Mouse (Mus musculus): ENCODE data around the gene Irak1. TPM values are rescaled to one million over a fixed set of nuclear protein-coding genes. Genes with fewer than 3 reads are reported as not detected.

The Irak1 gene
- polyA plus RNA-seq, 1 experiment, result 159 TPM

DNA sequence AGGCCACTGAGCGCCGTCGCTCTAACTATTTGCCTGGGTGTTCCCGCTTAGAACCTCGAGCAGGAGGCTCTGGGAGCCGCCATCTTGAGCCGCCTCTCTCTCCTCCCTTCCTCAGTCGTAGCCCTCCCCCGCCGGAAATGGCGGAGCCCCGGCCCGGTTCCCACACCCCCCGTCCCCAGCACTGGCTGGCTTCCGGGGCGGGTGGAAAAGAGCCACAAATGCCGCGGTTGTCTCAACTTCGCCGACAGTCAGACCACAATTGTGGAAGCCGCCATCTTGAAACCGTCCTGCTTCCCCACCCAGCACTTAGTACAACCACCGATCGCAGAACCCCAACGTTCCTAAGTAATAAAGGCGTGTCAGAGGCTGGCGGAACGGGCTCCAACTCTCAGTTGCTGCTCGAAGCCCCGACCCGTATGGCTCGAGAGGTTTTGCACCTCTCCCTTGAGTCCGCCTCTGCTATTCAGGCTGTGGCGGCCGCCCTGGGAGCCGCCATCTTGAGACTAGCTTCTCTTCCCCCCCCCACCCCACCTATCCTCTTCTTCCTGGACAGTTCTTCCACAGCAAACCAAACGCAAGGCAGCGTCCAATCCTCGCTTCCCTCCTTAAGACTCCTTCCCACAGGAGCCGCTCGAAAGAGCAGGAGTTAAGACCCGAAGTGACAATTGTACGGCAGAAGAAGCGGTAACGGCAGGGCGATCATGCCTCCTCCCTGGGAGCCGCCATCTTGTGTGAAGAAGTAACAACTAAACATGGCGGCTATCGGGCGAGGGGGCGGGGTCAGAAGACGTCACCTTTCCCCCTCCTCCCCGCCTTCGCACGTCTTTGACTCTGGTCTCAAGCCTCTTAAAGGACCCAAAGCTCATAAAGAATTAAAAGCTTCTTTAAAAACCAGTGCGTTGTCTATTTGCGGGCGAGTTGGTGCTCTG lies 57.2 kb downstream of the Irak1 start, which contains the start of gene Hcfc1:
Gene Hcfc1, minus strand, starts transcription at position 110 of the 929 bp plus-strand sequence.
- Histone ChIP-seq H3K4me1 (ENCODE audit: control insufficient read depth, insufficient read depth, insufficient read length) (peaks cover 3% of the 10 kb centered on the region; the same call in 1 of the 2 replicates), H3K27ac (ENCODE audit: insufficient read depth, low read length) (peak within 1 kb of the TSS; percentile 100), H3K27me3 (ENCODE audit: control insufficient read depth, insufficient read depth, low read length) (no peaks in the 10 kb centered on the region), H3K4me3 (ENCODE audit: extremely low read depth, insufficient read depth, insufficient read length) (peak within 1 kb of the TSS; percentile 99), H3K36me3 (ENCODE audit: control insufficient read depth, insufficient read depth, low read length) (no peaks in the 10 kb centered on the region)
- TF ChIP-seq CTCF (IDR thresholded peaks at IDR 0.05; ENCODE audit: extremely low read depth, insufficient read depth, insufficient read length, insufficient replicate concordance), result no peak
- peak; percentile 25 for TF ChIP-seq POLR2A (IDR thresholded peaks at IDR 0.05; ENCODE audit: low read depth, low read length)
- peak; percentile 80 to 84 for DNase-seq (ENCODE audit: low read depth in 1 of 2, low spot score in 2 of 2)
- 21% methylated on average over 58 of the region's 58 CpGs for WGBS

DNA sequence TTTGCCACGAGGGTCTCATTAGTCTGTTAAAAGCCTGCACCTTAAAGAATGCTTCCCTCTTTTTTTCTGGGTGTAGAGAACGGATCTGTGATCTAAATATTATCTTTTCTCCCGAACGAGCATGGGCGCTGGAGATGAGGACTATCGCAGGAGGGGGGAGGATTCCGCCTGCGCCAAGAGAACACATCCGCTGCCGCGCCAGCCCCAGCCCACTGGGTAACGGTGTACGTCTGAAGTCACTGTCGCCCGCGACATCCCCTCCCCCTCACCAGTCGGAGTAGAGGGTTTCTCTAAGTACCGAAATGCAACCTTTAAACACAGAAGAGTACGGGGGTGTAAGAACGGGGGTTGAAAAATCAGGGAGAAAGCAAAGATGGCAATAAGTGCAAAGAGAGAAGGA lies 58.4 kb downstream of the Irak1 start:
- Histone ChIP-seq H3K4me3 (ENCODE audit: extremely low read depth, insufficient read depth, insufficient read length) (peak overlapping the region; percentile 99), H3K36me3 (ENCODE audit: control insufficient read depth, insufficient read depth, low read length) (no peaks in the 10 kb centered on the region; the same call in 1 of the 2 replicates), H3K27ac (ENCODE audit: insufficient read depth, low read length) (peak overlapping the region; percentile 100), H3K27me3 (ENCODE audit: control insufficient read depth, insufficient read depth, low read length) (no peaks in the 10 kb centered on the region), H3K4me1 (ENCODE audit: control insufficient read depth, insufficient read depth, insufficient read length) (peaks cover 3% of the 10 kb centered on the region; the same call in 1 of the 2 replicates)
- 27% methylated on average over 20 of the region's 20 CpGs for WGBS
- peak in 1 of 2 experiments; percentile 54 for DNase-seq (ENCODE audit: low read depth in 1 of 2, low spot score in 2 of 2)
- no peak for TF ChIP-seq CTCF (IDR thresholded peaks at IDR 0.05; ENCODE audit: extremely low read depth, insufficient read depth, insufficient read length, insufficient replicate concordance)
- TF ChIP-seq POLR2A (IDR thresholded peaks at IDR 0.05; ENCODE audit: low read depth, low read length), result no peak

DNA sequence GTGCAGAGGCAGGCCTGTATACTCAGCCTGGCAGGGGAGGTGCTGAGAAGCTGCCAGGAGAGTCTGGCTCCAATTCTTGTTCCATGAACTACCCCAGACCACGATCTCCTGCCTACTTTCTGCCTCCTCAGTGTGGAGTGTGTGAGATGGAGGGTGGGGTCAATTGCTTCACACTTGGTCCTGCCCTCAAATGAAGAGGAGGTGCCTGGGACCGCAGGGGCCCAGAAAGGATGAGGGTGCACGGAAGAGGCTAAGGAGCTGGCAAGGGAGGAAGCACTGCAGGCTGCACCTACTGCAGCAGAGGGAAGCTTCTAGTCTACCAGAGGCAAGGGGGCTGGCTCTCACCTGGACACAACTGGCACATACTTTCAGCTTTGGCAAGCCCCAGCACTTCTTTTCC lies 59.4 kb downstream of the Irak1 start:
- 37% methylated on average over 3 of the region's 3 CpGs for WGBS
- Histone ChIP-seq H3K27me3 (ENCODE audit: control insufficient read depth, insufficient read depth, low read length) (no peaks in the 10 kb centered on the region), H3K4me3 (ENCODE audit: extremely low read depth, insufficient read depth, insufficient read length) (peak overlapping the region; percentile 99; the same call in 1 of the 2 replicates), H3K4me1 (ENCODE audit: control insufficient read depth, insufficient read depth, insufficient read length) (peaks cover 3% of the 10 kb centered on the region; the same call in 1 of the 2 replicates), H3K27ac (ENCODE audit: insufficient read depth, low read length) (peak overlapping the region; percentile 62; the same call in 1 of the 2 replicates), H3K36me3 (ENCODE audit: control insufficient read depth, insufficient read depth, low read length) (no peaks in the 10 kb centered on the region; the same call in 1 of the 2 replicates)
- no peak for DNase-seq (ENCODE audit: low read depth in 1 of 2, low spot score in 2 of 2)
- TF ChIP-seq POLR2A (IDR thresholded peaks at IDR 0.05; ENCODE audit: low read depth, low read length) (no peak), CTCF (IDR thresholded peaks at IDR 0.05; ENCODE audit: extremely low read depth, insufficient read depth, insufficient read length, insufficient replicate concordance) (no peak)

Other genes starting within 250 kb of the Irak1 start
- gene Srpk3, start 249.5 kb downstream of the Irak1 start, polyA plus RNA-seq (2012; rRNA removed), result 109 and 119 TPM in 2 replicates
- gene Idh3g, start 237.0 kb downstream of the Irak1 start, polyA plus RNA-seq (2012; rRNA removed), result 170 TPM in 2 replicates
- gene Ssr4, start 236.9 kb downstream of the Irak1 start, polyA plus RNA-seq (2012; rRNA removed), result 138 and 141 TPM in 2 replicates
- gene Pdzd4, start 198.9 kb downstream of the Irak1 start, polyA plus RNA-seq (2012; rRNA removed), result 2.4 TPM in 2 replicates
- 0.05 and 0.07 TPM in 2 replicates for gene Avpr2, start 131.8 kb downstream of the Irak1 start, polyA plus RNA-seq (2012; rRNA removed)
- 4.4 and 5.5 TPM in 2 replicates for gene L1cam, start 127.8 kb downstream of the Irak1 start, polyA plus RNA-seq (2012; rRNA removed)
- gene Arhgap4, start 102.0 kb downstream of the Irak1 start, polyA plus RNA-seq (2012; rRNA removed), result 289 and 344 TPM in 2 replicates
- gene Naa10, start 102.0 kb downstream of the Irak1 start, polyA plus RNA-seq (2012; rRNA removed), result 36.8 and 42.8 TPM in 2 replicates
- 13.3 and 17.9 TPM in 2 replicates for gene Renbp, start 93.1 kb downstream of the Irak1 start, polyA plus RNA-seq (2012; rRNA removed)
- 71.1 and 88.1 TPM in 2 replicates for gene Hcfc1, start 57.6 kb downstream of the Irak1 start, polyA plus RNA-seq (2012; rRNA removed)
- gene Opn1mw, start 103.5 kb upstream of the Irak1 start, polyA plus RNA-seq (2012; rRNA removed), result not detected in 2 replicates
- gene Mecp2, start 111.4 kb upstream of the Irak1 start, polyA plus RNA-seq (2012; rRNA removed), result 5.5 and 6.1 TPM in 2 replicates
- gene Tex28, start 143.9 kb upstream of the Irak1 start, polyA plus RNA-seq (2012; rRNA removed), result not detected in 2 replicates
- 0.07 and 0.11 TPM in 2 replicates for gene Tktl1, start 153.3 kb upstream of the Irak1 start, polyA plus RNA-seq (2012; rRNA removed)
- 499 and 568 TPM in 2 replicates for gene Flna, start 225.9 kb upstream of the Irak1 start, polyA plus RNA-seq (2012; rRNA removed)
- gene Emd, start 230.8 kb upstream of the Irak1 start, polyA plus RNA-seq (2012; rRNA removed), result 41.6 and 54.5 TPM in 2 replicates
- 1,039 and 1,194 TPM in 2 replicates for gene Rpl10, start 246.9 kb upstream of the Irak1 start, polyA plus RNA-seq (2012; rRNA removed)

Data from spleen, adult 2 months (tissue).